Mouse (Mus musculus) kidney, embryonic 15.5 days (tissue): ENCODE measurements around the gene Pip4p1. TPM values are rescaled to one million over a fixed set of nuclear protein-coding genes. Genes with fewer than 3 reads are reported as not detected.
"Not testable (repeated sequence)": the region's sequence is repeated elsewhere in the genome, so short reads cannot be mapped to it uniquely, and the experiment has no call there.

ENCODE experiments used
- ATAC-seq: fragments of 200-750 bp; cut with Nextera tagmentation; replicated peaks from 2 replicates; pipeline ENCODE4 v1.8.0; 2017; ENCODE audit warnings: moderate TSS enrichment; ENCODE audit not compliant: low FRiP score
- H3K27ac ChIP-seq: fragments of 300-500 bp; sonication (generic); 2 replicates; pipeline ENCODE4 v1.5.1; 2015; ENCODE audit warnings: mild to moderate bottlenecking, inconsistent platforms
- H3K27me3 ChIP-seq: fragments of 300-500 bp; sonication (generic); 2 replicates; pipeline ENCODE4 v1.6.1; 2015; ENCODE audit warnings: inconsistent platforms
- H3K36me3 ChIP-seq: fragments of 300-500 bp; sonication (generic); 2 replicates; pipeline ENCODE4 v1.6.1; 2015; ENCODE audit warnings: inconsistent platforms
- H3K4me1 ChIP-seq: fragments of 300-500 bp; sonication (generic); 2 replicates; pipeline ENCODE4 v1.6.1; 2015; ENCODE audit warnings: inconsistent platforms
- H3K4me2 ChIP-seq: fragments of 300-500 bp; sonication (generic); 2 replicates; pipeline ENCODE4 v1.6.1; 2015; ENCODE audit warnings: moderate library complexity, mild to moderate bottlenecking, inconsistent platforms
- H3K4me3 ChIP-seq: fragments of 300-500 bp; sonication (generic); replicated peaks from 2 replicates; pipeline ENCODE4 v1.5.1; 2015; ENCODE audit warnings: mild to moderate bottlenecking, inconsistent platforms
- H3K9ac ChIP-seq: fragments of 300-500 bp; sonication (generic); 2 replicates; pipeline ENCODE4 v1.6.1; 2015; ENCODE audit warnings: mild to moderate bottlenecking, inconsistent platforms
- H3K9me3 ChIP-seq: fragments of 300-500 bp; sonication (generic); replicated peaks from 2 replicates; pipeline ENCODE4 v1.6.1; 2016; ENCODE audit warnings: inconsistent platforms
- WGBS: fragments of 180-500 bp; shearing (Covaris S2); methylation state at CpG from one replicate; pipeline ENCODE4 v1.1.7; 2015; ENCODE audit warnings: mixed read lengths; 5-methylcytosine and 5-hydroxymethylcytosine counted together
- polyA plus RNA-seq: library from polyadenylated mRNA; unstranded; fragments of >200 nt; fragmentation: Nextera tagmentation; extraction: Ambion mirVana; gene quantifications from 2 replicates; pipeline ENCODE4 v1.2.1, GENCODE M21; 2015

Gene Pip4p1
- polyA plus RNA-seq, 1 experiment from 2014 or later, result 53.9 TPM

DNA sequence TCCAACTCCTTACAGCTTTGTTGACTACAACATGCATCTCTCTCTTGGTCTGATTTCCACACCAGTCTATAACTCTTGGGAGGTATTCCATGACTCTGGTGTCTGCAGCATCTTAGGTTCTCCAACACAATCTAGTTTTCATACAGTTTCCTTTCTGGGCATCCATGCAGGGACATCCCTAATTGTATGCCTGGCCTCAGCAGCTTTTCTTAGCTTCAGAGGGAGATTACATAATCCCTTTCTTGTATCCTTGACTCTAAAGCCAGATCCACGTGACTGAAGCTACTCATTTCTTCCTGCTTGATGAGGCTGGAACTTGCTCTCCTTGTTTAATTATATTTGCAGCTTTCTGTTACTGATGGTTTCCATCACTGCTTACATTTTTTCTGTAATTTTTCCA is 6.0 kb upstream of the Pip4p1 start:
- no peak overlapping the region for H3K4me3 ChIP-seq
- H3K9me3 ChIP-seq, result no peaks in the 10 kb centered on the region
- ATAC-seq, result no peak
- no peak overlapping the region for H3K4me2 ChIP-seq
- H3K27me3 ChIP-seq, result no peaks in the 10 kb centered on the region; the same call in 1 of the 2 replicates
- H3K4me1 ChIP-seq, result peaks cover 2% of the 10 kb centered on the region
- no peaks in the 10 kb centered on the region for H3K36me3 ChIP-seq
- 68% methylated on average over 1 of the region's 1 CpGs for WGBS
- H3K27ac ChIP-seq, result no peak overlapping the region
- H3K9ac ChIP-seq, result no peak overlapping the region

DNA sequence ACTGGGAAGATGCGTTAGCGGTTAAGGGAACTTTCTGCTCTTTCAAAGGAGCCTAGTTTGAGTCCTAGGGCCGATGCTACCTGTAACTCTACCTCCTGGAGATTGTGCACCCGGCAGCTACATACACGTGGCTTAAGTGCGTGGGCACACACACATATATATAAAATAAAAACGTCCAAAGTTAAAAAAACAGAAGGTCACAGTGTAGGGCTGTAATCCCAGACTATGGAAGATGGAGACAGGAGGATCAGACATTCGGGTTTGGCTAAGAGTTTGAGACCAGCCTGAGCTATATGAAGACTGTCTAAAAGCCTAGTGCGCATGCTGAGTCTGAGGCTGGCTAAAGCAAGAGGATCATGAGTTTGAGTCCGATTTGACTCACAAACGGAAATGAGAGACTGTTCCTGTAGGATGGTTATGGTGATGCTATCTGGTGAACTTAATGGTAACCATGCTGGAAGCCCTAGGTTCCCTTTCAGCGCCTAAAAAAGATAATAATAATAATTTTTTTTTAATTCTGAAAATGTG is 901 bp upstream of the Pip4p1 start:
- H3K4me2 ChIP-seq, result peak overlapping the region; percentile 84
- peak overlapping the region; percentile 62 for H3K9ac ChIP-seq
- peak overlapping the region; percentile 100 for H3K4me3 ChIP-seq
- peaks cover 29% of the 10 kb centered on the region for H3K4me1 ChIP-seq
- no peaks in the 10 kb centered on the region for H3K9me3 ChIP-seq
- no peak for ATAC-seq
- H3K27me3 ChIP-seq, result no peaks in the 10 kb centered on the region
- WGBS, result 14% methylated on average over 12 of the region's 12 CpGs
- H3K36me3 ChIP-seq, result peaks cover 27% of the 10 kb centered on the region
- H3K27ac ChIP-seq, result peak overlapping the region; percentile 95

DNA sequence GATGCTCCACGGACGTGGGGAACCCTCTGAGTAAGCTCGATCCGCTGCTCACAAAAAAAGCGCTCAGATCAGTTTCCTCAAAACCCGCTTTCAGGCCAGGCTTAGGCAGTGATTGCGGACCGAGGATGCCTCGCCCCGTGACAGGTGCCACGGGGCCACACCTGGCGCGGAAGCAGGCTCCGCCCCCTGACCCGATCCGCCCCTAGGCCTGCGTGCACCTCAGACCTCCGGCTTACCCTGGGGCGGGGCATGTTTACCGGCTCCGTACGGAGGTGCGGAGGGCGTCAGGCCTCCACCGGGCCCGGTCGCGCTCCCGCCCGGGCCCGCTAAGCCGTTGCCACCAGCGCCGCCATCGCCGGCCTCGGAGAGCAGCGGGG is 291 bp downstream of the Pip4p1 start:
- Histone ChIP-seq H3K27ac (peak overlapping the region; percentile 87), H3K4me1 (peaks cover 39% of the 10 kb centered on the region), H3K9ac (peak overlapping the region; percentile 99), H3K27me3 (no peaks in the 10 kb centered on the region), H3K9me3 (no peaks in the 10 kb centered on the region), H3K4me3 (peak overlapping the region; percentile 100), H3K36me3 (peaks cover 35% of the 10 kb centered on the region), H3K4me2 (peak overlapping the region; percentile 84)
- ATAC-seq, result peak; percentile 52
- under 1% methylated on average over 31 of the region's 38 CpGs for WGBS

DNA sequence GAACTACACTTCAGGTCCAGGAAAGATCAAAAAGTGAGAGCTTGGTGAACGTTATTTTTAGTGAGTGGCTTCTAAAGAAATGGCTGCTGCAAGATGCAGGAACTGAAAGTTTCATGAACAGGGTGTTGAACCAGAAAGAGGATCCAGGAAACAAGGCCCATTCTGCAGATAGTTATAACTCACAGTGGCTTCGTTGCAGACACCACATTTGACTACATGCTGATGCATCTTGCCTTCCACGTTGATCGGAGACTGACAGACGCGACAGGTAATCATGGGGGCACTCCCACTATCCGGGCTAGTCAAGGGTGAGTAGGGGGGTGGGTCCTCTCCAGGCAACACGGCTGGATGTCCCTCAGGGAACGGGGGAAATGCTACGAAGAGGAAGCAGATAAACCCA is 705 bp downstream of the Pip4p1 start:
- H3K27ac ChIP-seq, result peak overlapping the region; percentile 87
- no peaks in the 10 kb centered on the region for H3K27me3 ChIP-seq
- H3K4me3 ChIP-seq, result peak overlapping the region; percentile 100
- H3K4me2 ChIP-seq, result peak overlapping the region; percentile 84
- peaks cover 35% of the 10 kb centered on the region for H3K36me3 ChIP-seq
- no peaks in the 10 kb centered on the region for H3K9me3 ChIP-seq
- H3K9ac ChIP-seq, result peak overlapping the region; percentile 99
- WGBS, result 10% methylated on average over 10 of the region's 10 CpGs
- H3K4me1 ChIP-seq, result peaks cover 39% of the 10 kb centered on the region
- no peak for ATAC-seq

DNA sequence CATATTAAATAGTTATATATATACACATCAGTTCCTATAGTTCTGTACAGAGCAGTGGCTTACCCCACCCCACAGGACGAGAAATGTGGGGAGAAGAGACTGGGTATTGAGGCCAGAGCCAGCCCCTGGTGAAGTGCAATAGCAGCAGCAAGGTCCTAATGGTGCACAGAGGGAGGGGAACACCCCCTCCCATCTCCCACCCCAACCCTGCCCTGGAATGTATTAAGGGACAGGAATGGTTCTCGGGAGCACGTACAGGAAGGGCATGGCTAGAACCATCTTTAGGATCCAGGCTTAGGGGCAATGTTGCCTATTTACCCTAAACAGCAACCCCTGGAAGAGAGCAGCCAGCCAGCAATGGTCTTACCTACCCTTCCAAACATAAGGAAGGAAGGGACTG is 3.3 kb downstream of the Pip4p1 start:
- no peak overlapping the region for H3K9ac ChIP-seq
- no peaks in the 10 kb centered on the region for H3K27me3 ChIP-seq
- H3K4me3 ChIP-seq, result 0 out of 2 replicates have a peak overlapping the region, but pooled peaks have one; percentile 3
- H3K27ac ChIP-seq, result no peak overlapping the region
- no peak for ATAC-seq
- 81% methylated on average over 3 of the region's 3 CpGs for WGBS
- peaks cover 35% of the 10 kb centered on the region for H3K36me3 ChIP-seq
- peaks cover 45% of the 10 kb centered on the region for H3K4me1 ChIP-seq
- no peaks in the 10 kb centered on the region for H3K9me3 ChIP-seq
- H3K4me2 ChIP-seq, result no peak overlapping the region

DNA sequence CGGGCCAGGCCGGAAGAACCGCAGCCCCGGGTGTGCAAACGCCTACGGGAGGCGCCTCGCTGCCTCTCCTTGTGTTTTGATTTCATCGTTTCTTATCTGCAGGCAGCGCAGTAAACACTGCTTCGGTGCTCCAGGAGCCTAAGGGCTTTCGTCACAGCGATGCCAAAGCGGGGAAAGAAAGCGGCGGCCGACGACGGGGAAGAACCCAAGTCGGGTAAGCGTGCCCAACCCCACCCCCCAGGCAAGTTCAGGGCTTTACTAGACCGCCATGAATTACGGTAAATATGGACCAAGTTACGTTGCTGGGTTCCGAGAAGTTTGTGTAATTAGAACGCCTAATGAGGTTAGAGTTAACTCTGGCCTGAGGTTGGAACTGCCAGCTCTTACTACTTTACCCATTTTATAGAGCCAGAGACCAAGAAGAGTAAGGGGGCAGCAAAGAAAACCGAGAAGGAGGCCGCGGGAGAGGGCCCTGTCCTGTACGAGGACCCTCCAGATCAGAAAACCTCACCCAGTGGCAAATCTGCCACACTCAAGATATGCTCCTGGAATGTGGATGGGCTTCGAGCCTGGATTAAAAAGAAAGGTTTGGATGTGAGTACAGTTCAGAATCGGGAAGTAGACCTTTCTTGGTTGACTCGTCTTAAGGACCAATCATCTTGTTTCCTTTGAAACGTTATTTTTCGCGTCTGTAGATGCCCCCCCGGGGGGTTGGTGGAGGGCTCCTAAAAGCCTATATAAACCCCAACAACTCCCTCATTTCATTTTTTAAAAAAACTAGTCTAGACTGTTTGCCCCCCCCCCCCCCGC is 5.3 kb downstream of the Pip4p1 start:
- H3K4me3 ChIP-seq, result peak overlapping the region; percentile 83
- no peaks in the 10 kb centered on the region for H3K27me3 ChIP-seq
- H3K27ac ChIP-seq, result peak overlapping the region; percentile 96
- H3K4me1 ChIP-seq, result peaks cover 40% of the 10 kb centered on the region
- H3K4me2 ChIP-seq, result peak overlapping the region; percentile 73
- ATAC-seq, result peak; percentile 27; the same call in 1 of the 2 replicates
- peaks cover 40% of the 10 kb centered on the region for H3K36me3 ChIP-seq
- H3K9ac ChIP-seq, result peak overlapping the region; percentile 78
- WGBS, result 2% methylated on average over 38 of the region's 38 CpGs
- no peaks in the 10 kb centered on the region for H3K9me3 ChIP-seq

DNA sequence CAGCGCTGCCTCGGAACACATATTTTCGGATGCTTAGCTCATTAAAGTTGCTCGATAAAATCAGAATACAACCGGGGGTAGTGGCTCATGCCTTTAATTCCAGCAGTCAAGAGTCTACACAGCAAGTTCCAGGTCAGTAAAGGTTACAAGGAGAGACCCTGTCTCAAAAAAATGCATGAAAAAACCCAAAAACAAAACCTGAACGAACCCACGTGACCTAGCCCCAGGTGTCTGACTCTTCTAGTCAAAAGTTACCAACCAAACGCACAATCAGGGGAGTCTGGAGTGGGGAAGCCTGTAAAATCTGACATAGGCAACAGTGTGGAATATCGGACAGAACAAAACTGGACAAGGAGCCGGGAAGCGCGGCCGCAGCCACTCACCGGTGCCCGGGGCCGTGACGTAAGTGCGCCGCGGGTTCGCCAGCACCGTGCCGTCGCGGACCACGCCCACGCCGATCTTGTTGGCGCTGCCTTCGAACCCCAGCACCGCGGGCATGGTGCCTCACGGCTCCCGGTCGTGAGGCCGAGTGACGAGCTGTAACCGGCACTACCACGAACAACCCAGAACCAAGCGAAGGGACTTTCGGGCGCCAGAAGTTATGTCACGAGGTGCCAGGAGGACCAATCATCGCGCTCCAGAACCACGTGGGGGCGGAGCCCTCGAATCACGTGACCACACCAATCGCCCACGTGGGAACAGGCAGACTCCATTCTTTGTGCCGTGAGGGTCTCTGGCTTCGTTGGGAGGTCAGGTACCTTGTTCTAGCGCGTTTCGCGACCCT is 6.2 kb downstream of the Pip4p1 start, which contains the start of the genes Osgep and Apex1:
Gene Osgep (minus strand): TSS at position 613 of the 784 bp plus-strand sequence.
Gene Apex1 (plus strand): TSS at position 688 of the 784 bp plus-strand sequence.
- Histone ChIP-seq H3K9me3 (no peaks in the 10 kb centered on the region), H3K36me3 (peaks cover 49% of the 10 kb centered on the region), H3K9ac (peak within 1 kb of the TSS; percentile 78), H3K4me2 (peak within 1 kb of the TSS; percentile 73), H3K27ac (peak within 1 kb of the TSS; percentile 96), H3K27me3 (no peaks in the 10 kb centered on the region), H3K4me3 (peak within 1 kb of the TSS; percentile 83), H3K4me1 (peaks cover 32% of the 10 kb centered on the region)
- under 1% methylated on average over 57 of the region's 57 CpGs for WGBS
- ATAC-seq, result peak; percentile 96

DNA sequence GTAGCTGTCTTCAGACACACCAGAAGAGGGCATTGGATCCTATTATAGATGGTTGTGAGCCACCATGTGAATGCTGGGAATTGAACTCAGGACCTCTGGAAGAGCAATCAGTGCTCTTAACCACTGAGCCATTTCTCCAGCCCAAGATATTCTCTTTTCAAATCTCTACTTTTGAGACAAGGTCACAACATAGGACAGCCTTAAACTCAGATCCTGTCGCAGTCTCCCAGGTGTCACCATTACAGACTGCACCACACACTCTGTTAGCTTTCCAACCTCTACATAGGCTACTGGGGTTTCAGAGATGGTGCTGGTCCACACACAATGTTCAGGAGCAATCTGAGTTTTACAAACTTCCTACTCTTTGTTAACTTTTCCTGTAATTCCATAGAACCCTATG is 7.2 kb downstream of the Pip4p1 start:
- H3K36me3 ChIP-seq, result peaks cover 48% of the 10 kb centered on the region
- peak overlapping the region; percentile 78; the same call in 1 of the 2 replicates for H3K9ac ChIP-seq
- WGBS, result 70% methylated on average over 1 of the region's 1 CpGs
- 0 out of 2 replicates have a peak overlapping the region, but pooled peaks have one; percentile 96 for H3K27ac ChIP-seq
- H3K4me2 ChIP-seq, result peak overlapping the region; percentile 73
- H3K4me1 ChIP-seq, result peaks cover 25% of the 10 kb centered on the region
- H3K27me3 ChIP-seq, H3K9me3 ChIP-seq, ATAC-seq: not testable (repeated sequence)
- peak overlapping the region; percentile 83 for H3K4me3 ChIP-seq

DNA sequence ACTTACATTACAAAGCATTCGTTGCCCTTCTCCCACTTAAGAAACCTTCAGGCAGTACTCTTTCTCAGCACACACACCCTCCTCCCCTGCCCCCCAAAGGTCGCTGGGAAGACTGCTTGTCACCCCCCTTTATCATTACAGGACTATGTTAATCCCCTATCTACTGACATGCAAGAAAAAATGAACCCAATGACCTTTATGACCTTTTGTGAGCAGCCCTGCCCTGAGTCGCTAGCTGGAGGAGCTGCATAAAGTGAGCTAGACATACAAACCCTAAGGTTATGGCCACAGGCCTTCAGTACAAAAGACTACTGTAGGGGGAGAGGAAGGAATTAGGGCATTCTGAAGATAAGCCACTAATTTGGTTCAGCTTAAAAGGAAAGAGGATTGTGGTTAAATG is 19.3 kb downstream of the Pip4p1 start:
- H3K27ac ChIP-seq, result no peak overlapping the region
- H3K9ac ChIP-seq, result no peak overlapping the region
- WGBS, result 70% methylated on average over 3 of the region's 3 CpGs
- no peak for ATAC-seq
- H3K9me3 ChIP-seq, result no peaks in the 10 kb centered on the region
- no peak overlapping the region for H3K4me2 ChIP-seq
- H3K4me1 ChIP-seq, result no peaks in the 10 kb centered on the region
- no peak overlapping the region for H3K4me3 ChIP-seq
- H3K36me3 ChIP-seq, result peaks cover 55% of the 10 kb centered on the region
- H3K27me3 ChIP-seq, result no peaks in the 10 kb centered on the region

DNA sequence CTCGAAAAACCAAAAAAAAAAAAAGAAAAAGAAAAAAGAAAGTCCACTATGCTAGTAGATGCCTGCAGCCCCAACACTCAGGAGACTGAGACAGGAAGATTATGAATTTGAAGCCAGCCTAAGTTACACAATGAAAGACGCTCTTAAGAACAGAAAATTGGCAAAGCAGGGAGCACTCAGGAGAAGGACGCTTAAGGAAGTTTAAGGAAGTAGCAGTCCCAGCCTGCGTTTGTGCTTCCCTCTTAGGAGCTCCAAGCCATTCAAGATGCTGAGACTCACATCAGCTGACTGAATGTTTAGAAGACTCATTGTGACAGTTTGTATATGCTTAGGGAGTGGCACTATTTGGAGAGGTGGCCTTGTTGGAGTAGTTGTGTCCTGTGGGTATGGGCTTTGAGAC is 22.5 kb downstream of the Pip4p1 start:
- Histone ChIP-seq H3K4me2 (no peak overlapping the region), H3K36me3 (peaks cover 25% of the 10 kb centered on the region), H3K4me3 (no peak overlapping the region), H3K27me3 (no peaks in the 10 kb centered on the region), H3K9me3 (no peaks in the 10 kb centered on the region), H3K27ac (no peak overlapping the region), H3K4me1 (peaks cover 8% of the 10 kb centered on the region; the same call in 1 of the 2 replicates), H3K9ac (no peak overlapping the region)
- ATAC-seq, result no peak
- WGBS, result 85% methylated on average over 4 of the region's 4 CpGs

DNA sequence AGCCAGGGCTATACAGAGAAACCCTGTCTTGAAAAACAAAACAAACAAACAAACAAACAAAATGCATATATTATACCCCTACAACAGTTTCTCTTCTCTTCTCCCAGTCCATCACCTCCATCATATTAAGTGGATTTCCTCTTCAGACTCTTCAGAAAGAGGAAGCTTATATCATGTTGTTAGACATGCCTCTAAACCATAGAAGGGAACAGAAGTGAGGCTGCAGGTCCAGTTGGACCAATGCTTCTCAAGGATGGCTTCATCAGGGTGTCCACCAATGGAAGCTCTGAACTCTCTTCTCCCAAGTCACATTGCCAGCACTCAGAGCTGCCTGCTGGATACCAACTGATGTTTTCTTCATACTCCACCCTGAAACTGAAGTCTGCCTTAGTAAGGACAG is 25.3 kb downstream of the Pip4p1 start:
- H3K9ac ChIP-seq, H3K4me3 ChIP-seq, H3K36me3 ChIP-seq, H3K27me3 ChIP-seq, ATAC-seq, H3K9me3 ChIP-seq, H3K4me2 ChIP-seq, H3K27ac ChIP-seq, H3K4me1 ChIP-seq: not testable (repeated sequence)

DNA sequence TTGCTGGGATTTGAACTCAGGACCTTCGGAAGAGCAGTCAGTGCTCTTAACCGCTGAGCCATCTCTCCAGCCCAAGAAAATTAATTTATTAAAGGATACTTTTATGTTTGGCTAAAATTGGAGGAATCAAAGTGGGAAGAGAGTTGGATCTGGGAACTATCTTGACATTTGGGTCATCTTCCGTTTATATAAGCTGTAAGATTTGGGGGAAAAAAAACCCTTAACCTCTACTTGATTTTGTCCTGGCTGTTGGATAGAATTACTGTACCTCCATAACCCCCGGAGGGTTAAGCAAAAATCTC is 25.9 kb downstream of the Pip4p1 start:
- no peak overlapping the region for H3K27ac ChIP-seq
- H3K4me2 ChIP-seq, result no peak overlapping the region
- H3K27me3 ChIP-seq, result no peaks in the 10 kb centered on the region
- no peaks in the 10 kb centered on the region for H3K9me3 ChIP-seq
- no peak overlapping the region for H3K9ac ChIP-seq
- no peak overlapping the region for H3K4me3 ChIP-seq
- 89% methylated on average over 4 of the region's 4 CpGs for WGBS
- H3K4me1 ChIP-seq, result peaks cover 8% of the 10 kb centered on the region; the same call in 1 of the 2 replicates
- no peak for ATAC-seq
- no peaks in the 10 kb centered on the region for H3K36me3 ChIP-seq
